Mouse (Mus musculus) lung, postnatal 36 days (tissue): ENCODE results near the gene Gabbr1.

Experiments used
- DNase-seq: peaks from one replicate; pipeline ENCODE4 v3.0.0; 2022; ENCODE audit warnings: mixed read lengths

Gabbr1 gene

GRCm38 (mm10) chr17:37044651-37045244 lies 1.0 kb upstream of the Gabbr1 start:
- peak; percentile 67 for DNase-seq

GRCm38 (mm10) chr17:37046312-37047112 lies 746 bp downstream of the Gabbr1 start:
- peak; percentile 58 for DNase-seq

GRCm38 (mm10) chr17:37047332-37047976 lies 1.7 kb downstream of the Gabbr1 start:
- no peak for DNase-seq

- no peak for DNase-seq
These were observed 2.2 kb downstream of the Gabbr1 start for GRCm38 (mm10) chr17:37047981-37048380.

GRCm38 (mm10) chr17:37048383-37048782 lies 2.6 kb downstream of the Gabbr1 start:
- no peak for DNase-seq

- DNase-seq = peak; percentile 70
These were observed 4.0 kb downstream of the Gabbr1 start for GRCm38 (mm10) chr17:37049570-37050310.

- DNase-seq = peak; percentile 86
These were observed 4.6 kb downstream of the Gabbr1 start for GRCm38 (mm10) chr17:37050399-37050798.

GRCm38 (mm10) chr17:37050876-37051275 lies 5.1 kb downstream of the Gabbr1 start:
- no peak for DNase-seq

- DNase-seq = no peak
These were observed 6.0 kb downstream of the Gabbr1 start for GRCm38 (mm10) chr17:37051745-37052144.

- no peak for DNase-seq
These were observed 11.2 kb downstream of the Gabbr1 start for GRCm38 (mm10) chr17:37056957-37057356.

GRCm38 (mm10) chr17:37061435-37061834 lies 15.7 kb downstream of the Gabbr1 start:
- no peak for DNase-seq

GRCm38 (mm10) chr17:37062101-37062641 lies 16.4 kb downstream of the Gabbr1 start:
- no peak for DNase-seq

GRCm38 (mm10) chr17:37063063-37063462 lies 17.3 kb downstream of the Gabbr1 start:
- DNase-seq = no peak

- DNase-seq = peak; percentile 15
These were observed 18.1 kb downstream of the Gabbr1 start for GRCm38 (mm10) chr17:37063686-37064495.

GRCm38 (mm10) chr17:37065993-37066392 lies 20.2 kb downstream of the Gabbr1 start:
- DNase-seq = no peak

- DNase-seq = no peak
These were observed 22.1 kb downstream of the Gabbr1 start for GRCm38 (mm10) chr17:37067861-37068260.

GRCm38 (mm10) chr17:37070121-37070520 lies 24.4 kb downstream of the Gabbr1 start:
- no peak for DNase-seq

GRCm38 (mm10) chr17:37072080-37072729 lies 26.4 kb downstream of the Gabbr1 start:
- no peak for DNase-seq

- DNase-seq = no peak
These were observed 27.0 kb downstream of the Gabbr1 start for GRCm38 (mm10) chr17:37072730-37073276.

- DNase-seq = no peak
These were observed 29.4 kb downstream of the Gabbr1 start for GRCm38 (mm10) chr17:37075181-37075580.

- DNase-seq = no peak
These were observed 30.0 kb downstream of the Gabbr1 start for GRCm38 (mm10) chr17:37075766-37076165.
